Mouse (Mus musculus) hindbrain, postnatal 0 days (tissue): ENCODE results near the gene Fam171a2. TPM values are rescaled to one million over a fixed set of nuclear protein-coding genes. Genes with fewer than 3 reads are reported as not detected.
A peak's percentile ranks its signal among the peaks of the same experiment; 100 is the strongest.

Experiments
- ATAC-seq: fragments of 200-750 bp; cut with Nextera tagmentation; 2 replicates; pipeline ENCODE4 v1.8.0; 2017; ENCODE audit warnings: mild to moderate bottlenecking, moderate TSS enrichment, moderate library complexity
- DNase-seq: peaks from one replicate; pipeline ENCODE4 v3.0.0-alpha.2; 2015; ENCODE audit warnings: low spot score
- H3K27ac ChIP-seq: fragments of 300-500 bp; sonication (generic); 2 replicates; pipeline ENCODE4 v1.5.1; 2014; ENCODE audit warnings: mild to moderate bottlenecking
- H3K27me3 ChIP-seq: fragments of 300-500 bp; sonication (generic); 2 replicates; pipeline ENCODE4 v1.6.1; 2014; ENCODE audit warnings: low read length, mixed read lengths; ENCODE audit not compliant: insufficient read depth
- H3K36me3 ChIP-seq: fragments of 300-500 bp; sonication (generic); 2 replicates; pipeline ENCODE4 v1.6.1; 2014; ENCODE audit warnings: low read length, mixed read lengths; ENCODE audit not compliant: insufficient read depth
- H3K4me1 ChIP-seq: fragments of 300-500 bp; sonication (generic); 2 replicates; pipeline ENCODE4 v1.6.1; 2014; ENCODE audit warnings: antibody characterized with exemption, low read length, mixed read lengths; ENCODE audit not compliant: insufficient read depth
- H3K4me2 ChIP-seq: fragments of 300-500 bp; sonication (generic); 2 replicates; pipeline ENCODE4 v1.6.1; 2014; ENCODE audit warnings: low read depth, mild to moderate bottlenecking, low read length, moderate library complexity, mixed read lengths
- H3K4me3 ChIP-seq: fragments of 300-500 bp; sonication (generic); 2 replicates; pipeline ENCODE4 v1.5.1; 2014; ENCODE audit warnings: low read length
- H3K9ac ChIP-seq: fragments of 300-500 bp; sonication (generic); replicated peaks from 2 replicates; pipeline ENCODE4 v1.6.1; 2014; ENCODE audit warnings: mild to moderate bottlenecking, low read length, moderate library complexity, mixed read lengths
- H3K9me3 ChIP-seq: fragments of 300-500 bp; sonication (generic); 2 replicates; pipeline ENCODE4 v1.6.1; 2016; ENCODE audit warnings: low read length, mixed read lengths
- CTCF ChIP-seq: IDR thresholded peaks from 2 replicates; pipeline ENCODE4 v1.5.1; 2016; ENCODE audit warnings: antibody characterized with exemption, control low read depth, low read depth
- WGBS: fragments of 180-500 bp; shearing (Covaris S2); extraction: QIAGEN DNeasy Blood & Tissue Kit; methylation state at CpG from one replicate; pipeline ENCODE4 v1.1.7; 2014; 5-methylcytosine and 5-hydroxymethylcytosine counted together
- polyA plus RNA-seq: library from polyadenylated mRNA; unstranded; fragments of >200 nt; fragmentation: Nextera tagmentation; extraction: Ambion mirVana; gene quantifications from 2 replicates; pipeline ENCODE4 v1.2.1, GENCODE M21; 2015
- total RNA-seq: library from RNA; depleted of rRNA; stranded (reverse); fragments of >200 nt; gene quantifications from 2 replicates; pipeline ENCODE4 v1.2.3, GENCODE M21; 2014

Fam171a2 gene
- total and polyA plus RNA-seq, 2 experiments from 2014 or later = 20.6 to 546 TPM

DNA sequence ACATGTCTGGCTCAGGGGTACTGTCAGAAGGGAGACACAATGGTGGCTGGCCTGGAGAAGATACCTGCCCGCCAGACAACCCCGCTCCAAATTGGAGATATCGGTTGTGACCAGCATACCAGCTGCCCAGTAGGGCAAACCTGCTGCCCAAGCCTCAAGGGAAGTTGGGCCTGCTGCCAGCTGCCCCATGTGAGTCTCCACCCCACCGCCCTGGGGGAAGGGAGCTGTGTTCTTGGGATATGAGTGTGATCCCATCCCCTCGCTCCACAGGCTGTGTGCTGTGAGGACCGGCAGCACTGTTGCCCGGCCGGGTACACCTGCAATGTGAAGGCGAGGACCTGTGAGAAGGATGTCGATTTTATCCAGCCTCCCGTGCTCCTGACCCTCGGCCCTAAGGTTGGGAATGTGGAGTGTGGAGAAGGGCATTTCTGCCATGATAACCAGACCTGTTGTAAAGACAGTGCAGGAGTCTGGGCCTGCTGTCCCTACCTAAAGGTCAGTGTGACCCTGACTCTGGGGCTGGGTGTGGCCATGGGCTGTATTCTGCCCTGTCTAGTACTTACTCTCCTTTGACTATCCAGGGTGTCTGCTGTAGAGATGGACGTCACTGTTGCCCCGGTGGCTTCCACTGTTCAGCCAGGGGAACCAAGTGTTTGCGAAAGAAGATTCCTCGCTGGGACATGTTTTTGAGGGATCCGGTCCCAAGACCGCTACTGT lies 11.6 kb downstream of the Fam171a2 start:
- H3K4me2 ChIP-seq = no peak overlapping the region
- H3K27me3 ChIP-seq = no peaks in the 10 kb centered on the region
- peaks cover 40% of the 10 kb centered on the region for H3K36me3 ChIP-seq
- ATAC-seq (no peak), DNase-seq (no peak)
- 83% methylated on average over 18 of the region's 18 CpGs for WGBS
- H3K4me3 ChIP-seq = no peak overlapping the region
- H3K4me1 ChIP-seq = 0 out of 2 replicates have a peak, but pooled peaks cover 15% of the 10 kb centered on the region
- TF ChIP-seq CTCF = no peak
- H3K27ac ChIP-seq = no peak overlapping the region
- no peaks in the 10 kb centered on the region for H3K9me3 ChIP-seq
- no peak overlapping the region for H3K9ac ChIP-seq

DNA sequence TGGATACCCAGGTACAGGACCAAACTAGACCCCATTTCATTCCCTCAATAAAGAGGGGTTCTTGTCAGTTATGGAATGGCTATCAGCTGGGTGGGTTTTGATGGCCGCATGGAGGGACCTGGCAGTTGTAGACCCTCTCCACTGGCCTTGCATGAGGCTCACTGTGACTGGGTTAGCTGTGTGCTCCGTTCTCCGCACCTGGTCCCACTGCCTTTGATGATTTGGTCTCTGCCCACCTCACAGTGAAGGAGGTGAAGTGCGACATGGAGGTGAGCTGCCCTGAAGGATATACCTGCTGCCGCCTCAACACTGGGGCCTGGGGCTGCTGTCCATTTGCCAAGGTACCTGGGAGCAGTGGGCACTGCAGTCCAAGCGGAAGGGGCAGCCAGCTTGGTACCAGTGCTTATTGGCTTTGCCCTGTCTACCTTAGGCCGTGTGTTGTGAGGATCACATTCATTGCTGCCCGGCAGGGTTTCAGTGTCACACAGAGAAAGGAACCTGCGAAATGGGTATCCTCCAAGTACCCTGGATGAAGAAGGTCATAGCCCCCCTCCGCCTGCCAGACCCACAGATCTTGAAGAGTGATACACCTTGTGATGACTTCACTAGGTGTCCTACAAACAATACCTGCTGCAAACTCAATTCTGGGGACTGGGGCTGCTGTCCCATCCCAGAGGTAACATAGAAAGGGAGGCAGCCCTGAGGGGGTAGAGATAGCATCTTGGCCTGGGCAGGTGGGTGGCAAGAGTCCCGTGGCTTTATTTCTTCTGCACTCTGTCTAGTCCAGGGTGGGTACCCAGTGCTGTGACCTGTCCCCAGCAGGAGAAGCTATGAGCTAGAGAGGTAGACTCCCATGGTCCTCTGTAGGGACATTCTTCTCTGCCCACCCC lies 12.4 kb downstream of the Fam171a2 start:
- ATAC-seq (no peak), DNase-seq (no peak)
- 91% methylated on average over 11 of the region's 11 CpGs for WGBS
- no peak for TF ChIP-seq CTCF
- H3K9me3 ChIP-seq = no peaks in the 10 kb centered on the region
- H3K4me2 ChIP-seq = no peak overlapping the region
- no peaks in the 10 kb centered on the region for H3K27me3 ChIP-seq
- H3K4me1 ChIP-seq = 0 out of 2 replicates have a peak, but pooled peaks cover 15% of the 10 kb centered on the region
- no peak overlapping the region for H3K4me3 ChIP-seq
- H3K27ac ChIP-seq = no peak overlapping the region
- H3K36me3 ChIP-seq = peaks cover 35% of the 10 kb centered on the region
- no peak overlapping the region for H3K9ac ChIP-seq

DNA sequence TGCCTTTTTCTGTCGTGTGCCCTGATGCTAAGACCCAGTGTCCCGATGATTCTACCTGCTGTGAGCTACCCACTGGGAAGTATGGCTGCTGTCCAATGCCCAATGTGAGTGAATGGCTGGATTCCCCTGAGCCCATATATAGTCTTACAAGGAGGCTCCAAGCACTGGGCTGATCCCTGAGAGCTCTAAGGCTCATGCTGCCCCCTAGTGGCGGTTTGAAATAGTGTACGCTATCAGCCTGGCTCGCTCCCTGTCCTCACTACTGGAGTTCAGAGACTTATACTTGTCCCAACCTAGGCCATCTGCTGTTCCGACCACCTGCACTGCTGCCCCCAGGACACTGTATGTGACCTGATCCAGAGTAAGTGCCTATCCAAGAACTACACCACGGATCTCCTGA lies 13.1 kb downstream of the Fam171a2 start:
- DNase-seq = peak; percentile 94
- no peak overlapping the region for H3K27ac ChIP-seq
- H3K9me3 ChIP-seq = no peaks in the 10 kb centered on the region
- H3K27me3 ChIP-seq = no peaks in the 10 kb centered on the region
- peaks cover 21% of the 10 kb centered on the region for H3K4me1 ChIP-seq
- 6% methylated on average over 7 of the region's 7 CpGs for WGBS
- ATAC-seq = peak; percentile 44
- H3K9ac ChIP-seq = no peak overlapping the region
- no peak overlapping the region for H3K4me3 ChIP-seq
- H3K4me2 ChIP-seq = no peak overlapping the region
- TF ChIP-seq CTCF = peak; percentile 97
- peaks cover 28% of the 10 kb centered on the region for H3K36me3 ChIP-seq

DNA sequence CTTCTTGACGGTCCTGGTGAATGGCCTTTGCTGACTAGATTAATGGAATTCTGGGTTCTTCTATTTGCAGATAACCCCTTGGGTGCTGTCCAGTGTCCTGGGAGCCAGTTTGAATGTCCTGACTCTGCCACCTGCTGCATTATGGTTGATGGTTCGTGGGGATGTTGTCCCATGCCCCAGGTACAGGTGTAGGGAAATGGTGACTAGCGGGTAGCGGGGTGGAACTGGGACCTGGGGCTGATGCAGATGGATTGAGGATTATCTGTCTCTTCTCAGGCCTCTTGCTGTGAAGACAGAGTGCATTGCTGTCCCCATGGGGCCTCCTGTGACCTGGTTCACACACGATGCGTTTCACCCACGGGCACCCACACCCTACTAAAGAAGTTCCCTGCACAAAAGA lies 13.6 kb downstream of the Fam171a2 start:
- no peaks in the 10 kb centered on the region for H3K9me3 ChIP-seq
- no peak for TF ChIP-seq CTCF
- no peak overlapping the region for H3K4me3 ChIP-seq
- WGBS = 91% methylated on average over 7 of the region's 7 CpGs
- H3K27me3 ChIP-seq = no peaks in the 10 kb centered on the region
- no peak overlapping the region for H3K27ac ChIP-seq
- peaks cover 24% of the 10 kb centered on the region for H3K36me3 ChIP-seq
- ATAC-seq (no peak), DNase-seq (no peak)
- H3K9ac ChIP-seq = no peak overlapping the region
- no peak overlapping the region for H3K4me2 ChIP-seq
- H3K4me1 ChIP-seq = peaks cover 23% of the 10 kb centered on the region

DNA sequence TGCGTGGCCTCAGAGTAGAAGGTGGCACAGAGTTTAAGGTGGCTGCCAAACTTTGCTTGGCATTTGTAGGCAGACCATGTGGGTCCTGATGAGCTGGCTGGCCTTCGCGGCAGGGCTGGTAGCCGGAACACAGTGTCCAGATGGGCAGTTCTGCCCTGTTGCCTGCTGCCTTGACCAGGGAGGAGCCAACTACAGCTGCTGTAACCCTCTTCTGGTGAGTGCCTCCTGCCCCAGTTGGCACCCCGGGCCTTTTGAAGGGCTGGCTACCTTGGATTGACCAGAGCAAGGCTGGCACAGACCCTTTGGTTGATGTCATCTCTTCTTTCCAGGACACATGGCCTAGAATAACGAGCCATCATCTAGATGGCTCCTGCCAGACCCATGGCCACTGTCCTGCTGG lies 14.6 kb downstream of the Fam171a2 start:
- H3K27ac ChIP-seq = peak overlapping the region; percentile 32; the same call in 1 of the 2 replicates
- no peaks in the 10 kb centered on the region for H3K9me3 ChIP-seq
- no peak overlapping the region for H3K4me3 ChIP-seq
- DNase-seq (peak; percentile 36), ATAC-seq (no peak)
- peaks cover 21% of the 10 kb centered on the region for H3K4me1 ChIP-seq
- 0 out of 2 replicates have a peak overlapping the region, but pooled peaks have one; percentile 21 for H3K9ac ChIP-seq
- H3K36me3 ChIP-seq = peaks cover 17% of the 10 kb centered on the region
- H3K4me2 ChIP-seq = no peak overlapping the region
- TF ChIP-seq CTCF = no peak
- no peaks in the 10 kb centered on the region for H3K27me3 ChIP-seq
- 66% methylated on average over 6 of the region's 6 CpGs for WGBS

DNA sequence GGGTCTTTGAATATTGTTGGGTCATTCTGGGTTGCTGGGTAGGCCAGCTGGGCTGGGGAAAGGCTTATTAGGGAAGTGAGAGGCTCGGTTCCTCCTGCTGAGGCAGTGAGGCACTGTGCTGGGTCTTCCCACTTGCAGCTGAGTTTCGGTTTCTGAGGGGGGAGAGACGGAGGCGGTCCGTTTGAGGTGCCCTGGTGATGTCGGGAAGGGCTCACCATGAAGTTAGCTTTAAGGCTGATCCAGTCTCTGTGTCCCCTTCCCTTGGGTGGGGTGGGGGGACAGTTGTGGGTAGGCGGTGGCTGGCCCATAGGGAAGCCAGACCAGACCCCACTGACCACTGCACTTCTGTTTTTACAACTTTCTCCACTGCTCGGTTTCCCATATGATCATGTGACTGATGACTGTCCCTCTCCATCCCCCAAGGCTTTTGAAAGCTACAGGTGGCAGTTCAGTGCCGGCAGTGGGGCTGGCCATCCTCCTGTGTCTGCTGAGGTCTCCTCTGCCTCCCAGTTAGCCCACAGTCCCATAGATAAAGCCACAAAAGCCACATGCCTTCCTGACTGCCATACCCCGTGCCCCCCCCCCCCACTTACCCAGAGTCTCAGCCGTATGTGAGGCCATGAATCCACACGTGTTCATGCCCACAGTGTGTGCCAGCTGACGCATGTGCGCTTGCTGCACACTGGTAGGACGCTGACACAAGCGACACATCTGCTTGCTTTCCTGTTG lies 15.2 kb downstream of the Fam171a2 start:
- DNase-seq = no peak
- Histone ChIP-seq H3K9me3 (no peaks in the 10 kb centered on the region), H3K4me3 (no peak overlapping the region), H3K9ac (no peak overlapping the region), H3K4me1 (peaks cover 16% of the 10 kb centered on the region), H3K4me2 (no peak overlapping the region), H3K36me3 (peaks cover 17% of the 10 kb centered on the region), H3K27me3 (no peaks in the 10 kb centered on the region), H3K27ac (no peak overlapping the region)
- 47% methylated on average over 16 of the region's 16 CpGs for WGBS
- no peak for ATAC-seq
- TF ChIP-seq CTCF = no peak
